Mouse (Mus musculus): ENCODE data around the gene H2-Q1. TPM values are rescaled to one million over a fixed set of nuclear protein-coding genes. Genes with fewer than 3 reads are reported as not detected.
"Not testable (repeated sequence)": the region's sequence is repeated elsewhere in the genome, so short reads cannot be mapped to it uniquely, and the experiment has no call there.

Gene H2-Q1
- 0.48 TPM in 1 of 2 replicates, not detected in the other for polyA plus RNA-seq (2014; fragmentation: Nextera tagmentation; extraction: Ambion mirVana)

DNA sequence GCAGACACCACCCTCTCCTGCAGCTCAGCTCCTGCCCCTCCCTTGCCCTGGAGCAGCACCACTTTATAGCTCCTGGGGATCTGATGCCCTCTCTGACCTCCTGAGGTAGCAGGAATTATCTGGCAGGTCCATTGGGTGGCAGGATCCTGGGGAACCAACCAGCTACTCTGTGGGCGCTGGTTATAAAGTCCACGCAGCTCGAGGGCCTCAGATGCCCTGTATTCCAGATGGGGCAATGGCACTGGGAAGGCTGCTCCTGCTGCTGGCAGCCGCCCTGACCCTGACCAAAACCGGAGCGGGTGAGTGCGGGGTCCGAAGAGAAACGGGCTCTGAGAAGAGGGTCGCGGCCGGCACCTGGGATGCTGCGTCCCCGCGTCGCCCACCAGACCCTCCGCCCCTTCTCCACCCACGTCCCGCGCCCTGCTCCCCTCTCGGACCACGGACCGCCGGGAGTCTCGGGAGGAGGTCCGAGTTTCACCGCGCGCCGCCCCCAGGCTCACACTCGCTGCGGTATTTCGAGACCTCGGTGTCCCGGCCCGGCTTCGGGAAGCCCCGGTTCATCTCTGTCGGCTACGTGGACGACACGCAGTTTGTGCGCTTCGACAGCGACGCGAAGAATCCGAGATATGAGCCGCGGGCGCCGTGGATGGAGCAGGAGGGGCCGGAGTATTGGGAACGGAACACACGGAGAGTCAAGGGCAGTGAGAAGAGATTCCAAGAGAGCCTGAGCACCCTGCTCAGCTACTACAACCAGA lies at the start of gene H2-Q1:
H2-Q1 (plus strand) TSS at position 79 of the 755 bp plus-strand sequence.
- Histone ChIP-seq H3K9me3 (ENCODE audit: control insufficient read depth, low read length) (no peaks in the 10 kb centered on the region), H3K27me3 (ENCODE audit: control insufficient read depth, insufficient read depth, low read length) (peaks cover 15% of the 10 kb centered on the region), H3K36me3 (ENCODE audit: control insufficient read depth, insufficient read depth, low read length) (no peaks in the 10 kb centered on the region), H3K9ac (replicated peaks; ENCODE audit: low read depth, low read length) (peak within 1 kb of the TSS; percentile 41; the same call in 1 of the 2 replicates), H3K4me2 (ENCODE audit: low read depth, low read length) (peak within 1 kb of the TSS; percentile 49), H3K4me1 (ENCODE audit: control insufficient read depth, insufficient read depth, low read length) (no peaks in the 10 kb centered on the region), H3K4me3 (ENCODE audit: low read depth, low read length) (peak within 1 kb of the TSS; percentile 28), H3K27ac (ENCODE audit: low read depth, low read length) (no peak within 1 kb of the TSS)
- under 1% methylated on average over 55 of the region's 55 CpGs for WGBS
- no peak for ATAC-seq (ENCODE audit: low read depth)

DNA sequence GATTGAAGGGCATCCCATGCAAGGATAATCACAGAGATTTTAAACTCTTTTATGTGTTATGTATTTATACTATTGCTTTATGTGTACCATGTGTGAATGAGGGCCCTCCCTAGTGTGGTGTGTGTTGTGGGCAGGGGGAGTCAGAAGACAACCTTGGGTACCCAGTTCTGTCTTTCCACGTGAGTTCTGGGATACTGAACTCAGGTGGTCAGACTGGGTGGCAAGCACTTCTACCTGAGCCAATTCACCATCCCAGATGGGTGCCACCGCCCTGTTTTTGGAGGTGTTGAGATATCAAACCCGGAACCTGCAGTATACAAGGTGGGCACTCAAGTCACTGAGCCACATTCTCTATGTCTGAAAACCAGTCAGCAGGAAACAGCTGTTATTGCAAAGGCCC lies 48.0 kb upstream of the H2-Q1 start:
- no peaks in the 10 kb centered on the region for H3K36me3 ChIP-seq (ENCODE audit: control insufficient read depth, insufficient read depth, low read length)
- no peak overlapping the region for H3K4me2 ChIP-seq (ENCODE audit: low read depth, low read length)
- no peaks in the 10 kb centered on the region for H3K9me3 ChIP-seq (ENCODE audit: control insufficient read depth, low read length)
- H3K4me1 ChIP-seq (ENCODE audit: control insufficient read depth, insufficient read depth, low read length): no peaks in the 10 kb centered on the region
- H3K27me3 ChIP-seq (ENCODE audit: control insufficient read depth, insufficient read depth, low read length): no peaks in the 10 kb centered on the region
- WGBS: 80% methylated on average over 3 of the region's 3 CpGs
- no peak overlapping the region for H3K4me3 ChIP-seq (ENCODE audit: low read depth, low read length)
- ATAC-seq (ENCODE audit: low read depth): no peak
- no peak overlapping the region for H3K27ac ChIP-seq (ENCODE audit: low read depth, low read length)
- no peak overlapping the region for H3K9ac ChIP-seq (replicated peaks; ENCODE audit: low read depth, low read length)

DNA sequence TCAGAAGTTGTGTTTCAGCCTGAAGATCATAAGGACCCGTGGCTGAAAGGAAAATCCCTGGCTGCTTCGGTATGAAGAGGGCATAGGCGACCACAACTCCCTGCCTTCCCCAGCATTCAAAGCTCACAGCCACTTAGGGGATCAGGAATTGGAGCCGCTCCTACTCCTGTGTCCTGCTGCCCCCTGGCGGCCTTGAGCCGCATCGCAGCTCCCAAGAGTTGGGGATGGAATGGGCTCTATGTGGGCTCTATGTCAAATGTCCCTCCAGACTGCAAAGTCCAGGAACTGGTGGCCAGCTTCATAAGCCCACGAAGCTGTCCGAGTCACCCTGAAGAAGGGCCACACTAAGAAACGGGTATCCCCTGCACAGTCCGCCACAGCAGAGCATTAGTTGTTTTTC lies 45.4 kb upstream of the H2-Q1 start:
- WGBS: 7% methylated on average over 11 of the region's 11 CpGs
- no peak overlapping the region for H3K4me3 ChIP-seq (ENCODE audit: low read depth, low read length)
- H3K9ac ChIP-seq (replicated peaks; ENCODE audit: low read depth, low read length): no peak overlapping the region

DNA sequence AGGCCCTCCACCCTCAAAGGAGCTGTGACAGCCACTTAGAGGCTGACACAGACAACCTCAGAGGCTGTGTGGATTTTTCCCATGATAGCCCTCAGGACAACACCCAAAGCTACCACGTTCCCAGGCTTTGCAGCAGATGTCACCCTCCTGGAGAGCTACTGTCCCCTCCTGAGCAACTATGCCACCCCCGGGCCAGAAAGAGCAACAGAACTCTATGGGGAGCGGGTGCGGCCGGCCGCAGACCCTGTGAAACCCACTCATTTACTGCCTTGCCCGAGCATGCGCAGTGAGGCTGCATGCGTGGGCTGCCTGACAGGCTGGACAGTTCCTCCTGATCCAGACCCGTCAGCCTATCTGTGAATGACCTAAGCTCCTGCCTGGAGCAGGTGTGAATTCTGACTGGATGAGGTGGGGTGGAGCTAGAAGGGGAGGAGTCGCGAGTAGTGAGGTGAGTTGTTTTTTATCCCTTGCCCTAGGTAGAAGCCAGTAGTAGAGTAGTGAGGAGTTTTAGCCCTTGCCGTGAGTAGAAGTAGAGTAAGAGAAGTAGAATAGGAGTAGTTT lies 43.8 kb upstream of the H2-Q1 start:
- H3K9me3 ChIP-seq (ENCODE audit: control insufficient read depth, low read length): no peaks in the 10 kb centered on the region
- no peak overlapping the region for H3K27ac ChIP-seq (ENCODE audit: low read depth, low read length)
- no peak overlapping the region; the same call in 1 of the 2 replicates for H3K9ac ChIP-seq (replicated peaks; ENCODE audit: low read depth, low read length)
- no peaks in the 10 kb centered on the region for H3K27me3 ChIP-seq (ENCODE audit: control insufficient read depth, insufficient read depth, low read length)
- H3K4me1 ChIP-seq (ENCODE audit: control insufficient read depth, insufficient read depth, low read length): no peaks in the 10 kb centered on the region
- H3K4me3 ChIP-seq (ENCODE audit: low read depth, low read length): no peak overlapping the region
- H3K36me3 ChIP-seq (ENCODE audit: control insufficient read depth, insufficient read depth, low read length): no peaks in the 10 kb centered on the region
- 22% methylated on average over 13 of the region's 13 CpGs for WGBS
- peak overlapping the region; percentile 29; the same call in 1 of the 2 replicates for H3K4me2 ChIP-seq (ENCODE audit: low read depth, low read length)
- no peak for ATAC-seq (ENCODE audit: low read depth)

More for the DNA sequence above, 45.4 kb upstream of the H2-Q1 start:
- Histone ChIP-seq H3K4me1 (ENCODE audit: control insufficient read depth, insufficient read depth, low read length) (no peaks in the 10 kb centered on the region), H3K27ac (ENCODE audit: low read depth, low read length) (no peak overlapping the region), H3K4me2 (ENCODE audit: low read depth, low read length) (no peak overlapping the region), H3K36me3 (ENCODE audit: control insufficient read depth, insufficient read depth, low read length) (no peaks in the 10 kb centered on the region), H3K27me3 (ENCODE audit: control insufficient read depth, insufficient read depth, low read length) (no peaks in the 10 kb centered on the region), H3K9me3 (ENCODE audit: control insufficient read depth, low read length) (no peaks in the 10 kb centered on the region)
- peak; percentile 68; the same call in 1 of the 2 replicates for ATAC-seq (ENCODE audit: low read depth)

DNA sequence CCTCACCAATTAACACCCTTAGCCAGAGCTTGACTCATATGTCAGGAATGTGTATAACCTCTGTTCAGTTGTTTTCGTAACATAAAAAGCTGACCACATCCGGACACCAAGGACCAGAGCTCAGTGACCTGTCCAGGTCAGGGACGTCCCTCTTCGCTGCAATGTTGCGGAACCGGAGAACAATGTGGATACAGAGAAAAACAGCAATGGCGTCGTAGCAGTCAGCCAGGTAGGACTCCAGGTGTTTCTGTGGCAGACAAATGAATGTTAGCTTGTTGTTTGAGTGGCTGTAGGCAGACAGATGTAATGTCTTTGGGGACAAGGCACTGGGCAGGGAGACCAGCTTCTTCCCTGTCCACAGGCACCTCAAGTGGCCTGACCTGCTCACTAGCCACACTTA lies 42.2 kb upstream of the H2-Q1 start:
- ATAC-seq (ENCODE audit: low read depth): no peak
- 91% methylated on average over 8 of the region's 8 CpGs for WGBS
- H3K27ac ChIP-seq (ENCODE audit: low read depth, low read length): no peak overlapping the region
- no peak overlapping the region for H3K9ac ChIP-seq (replicated peaks; ENCODE audit: low read depth, low read length)
- H3K36me3 ChIP-seq (ENCODE audit: control insufficient read depth, insufficient read depth, low read length): no peaks in the 10 kb centered on the region
- no peaks in the 10 kb centered on the region for H3K9me3 ChIP-seq (ENCODE audit: control insufficient read depth, low read length)
- H3K4me3 ChIP-seq (ENCODE audit: low read depth, low read length): no peak overlapping the region
- no peaks in the 10 kb centered on the region for H3K27me3 ChIP-seq (ENCODE audit: control insufficient read depth, insufficient read depth, low read length)
- H3K4me2 ChIP-seq (ENCODE audit: low read depth, low read length): no peak overlapping the region
- no peaks in the 10 kb centered on the region for H3K4me1 ChIP-seq (ENCODE audit: control insufficient read depth, insufficient read depth, low read length)

DNA sequence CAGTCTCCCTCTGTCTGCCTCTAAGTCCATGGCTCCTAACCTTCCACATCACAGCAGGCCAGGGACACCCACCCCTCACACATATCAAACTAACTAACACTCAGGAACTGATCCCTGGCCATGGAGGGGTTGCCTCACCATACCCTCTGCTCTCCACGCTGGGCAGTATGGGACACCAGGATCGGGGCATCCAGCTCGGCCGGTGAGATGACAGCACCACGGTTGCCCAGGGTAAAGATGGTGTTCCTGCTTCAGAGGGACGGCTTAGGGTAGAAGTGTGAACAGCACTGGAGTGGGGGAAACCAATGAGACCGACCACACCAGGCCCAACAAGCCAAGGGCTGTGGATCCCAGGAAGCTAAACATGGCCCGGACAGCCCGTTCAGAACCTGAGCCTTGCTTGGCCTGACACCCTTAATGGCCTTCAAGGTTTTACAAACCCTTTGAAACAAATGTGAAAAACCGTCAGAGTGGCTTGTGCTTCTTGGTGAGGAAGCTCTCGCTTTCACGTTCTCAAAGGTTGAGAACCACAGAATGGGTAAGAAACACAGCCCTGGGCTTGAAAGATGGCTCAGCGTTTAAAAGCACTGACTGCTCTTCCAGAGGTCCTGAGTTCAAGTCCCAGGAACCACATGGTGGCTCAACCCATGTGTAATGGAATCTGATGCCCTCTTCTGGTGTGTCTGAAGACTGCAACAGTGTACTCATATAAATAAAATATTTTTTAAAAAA lies 41.1 kb upstream of the H2-Q1 start:
- Histone ChIP-seq H3K36me3 (ENCODE audit: control insufficient read depth, insufficient read depth, low read length) (no peaks in the 10 kb centered on the region), H3K4me2 (ENCODE audit: low read depth, low read length) (no peak overlapping the region), H3K27ac (ENCODE audit: low read depth, low read length) (no peak overlapping the region), H3K27me3 (ENCODE audit: control insufficient read depth, insufficient read depth, low read length) (no peaks in the 10 kb centered on the region), H3K4me1 (ENCODE audit: control insufficient read depth, insufficient read depth, low read length) (no peaks in the 10 kb centered on the region), H3K9me3 (ENCODE audit: control insufficient read depth, low read length) (no peaks in the 10 kb centered on the region), H3K9ac (replicated peaks; ENCODE audit: low read depth, low read length) (no peak overlapping the region), H3K4me3 (ENCODE audit: low read depth, low read length) (no peak overlapping the region)
- ATAC-seq (ENCODE audit: low read depth): no peak
- WGBS: 91% methylated on average over 13 of the region's 13 CpGs

DNA sequence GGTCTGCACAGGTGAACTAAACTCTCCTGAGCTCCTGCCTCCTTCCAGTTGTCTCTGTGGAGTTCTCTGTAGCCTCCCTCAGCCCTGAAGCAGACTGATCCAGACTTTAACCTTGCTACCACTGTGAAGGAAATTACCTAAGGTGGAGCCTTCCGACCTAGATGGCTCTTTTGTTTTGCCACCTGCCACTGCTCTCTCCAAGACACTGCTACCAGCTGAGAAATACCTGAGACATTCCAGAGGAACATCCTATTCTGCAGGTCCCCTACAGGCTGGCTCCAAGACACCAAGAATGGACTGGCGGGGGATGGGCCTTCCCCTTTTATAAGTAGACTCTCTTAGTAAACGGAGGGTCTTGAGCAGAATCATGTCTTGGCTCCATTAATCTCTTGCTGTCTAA lies 39.9 kb upstream of the H2-Q1 start:
- Histone ChIP-seq H3K4me2 (ENCODE audit: low read depth, low read length) (no peak overlapping the region), H3K9me3 (ENCODE audit: control insufficient read depth, low read length) (no peaks in the 10 kb centered on the region), H3K4me1 (ENCODE audit: control insufficient read depth, insufficient read depth, low read length) (no peaks in the 10 kb centered on the region), H3K4me3 (ENCODE audit: low read depth, low read length) (no peak overlapping the region), H3K27ac (ENCODE audit: low read depth, low read length) (no peak overlapping the region), H3K36me3 (ENCODE audit: control insufficient read depth, insufficient read depth, low read length) (no peaks in the 10 kb centered on the region), H3K27me3 (ENCODE audit: control insufficient read depth, insufficient read depth, low read length) (no peaks in the 10 kb centered on the region), H3K9ac (replicated peaks; ENCODE audit: low read depth, low read length) (no peak overlapping the region)
- ATAC-seq (ENCODE audit: low read depth): no peak
- WGBS: 69% methylated on average over 3 of the region's 3 CpGs

DNA sequence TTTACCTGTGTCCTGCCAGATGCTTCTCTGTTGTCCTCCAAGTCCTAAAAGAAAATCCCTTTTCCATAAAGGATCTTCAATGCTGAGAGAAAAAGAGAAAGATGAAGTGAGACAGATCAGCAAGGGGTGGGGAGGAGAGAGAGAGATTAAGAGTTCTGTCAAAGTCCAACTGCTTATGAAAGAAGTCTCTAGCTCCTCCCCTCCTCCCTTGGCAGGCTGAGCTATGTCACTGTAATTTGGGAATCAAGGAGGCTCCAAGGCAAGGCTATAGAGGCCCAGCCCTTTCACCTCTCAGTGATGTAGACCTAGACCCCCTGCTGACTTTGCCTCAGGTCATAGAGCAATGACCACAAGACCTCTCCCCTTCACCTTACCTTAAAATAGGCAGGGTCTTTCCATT lies 34.8 kb upstream of the H2-Q1 start:
- Histone ChIP-seq H3K9me3 (ENCODE audit: control insufficient read depth, low read length) (no peaks in the 10 kb centered on the region), H3K9ac (replicated peaks; ENCODE audit: low read depth, low read length) (no peak overlapping the region), H3K36me3 (ENCODE audit: control insufficient read depth, insufficient read depth, low read length) (no peaks in the 10 kb centered on the region), H3K4me3 (ENCODE audit: low read depth, low read length) (no peak overlapping the region), H3K4me2 (ENCODE audit: low read depth, low read length) (no peak overlapping the region), H3K4me1 (ENCODE audit: control insufficient read depth, insufficient read depth, low read length) (no peaks in the 10 kb centered on the region), H3K27me3 (ENCODE audit: control insufficient read depth, insufficient read depth, low read length) (no peaks in the 10 kb centered on the region), H3K27ac (ENCODE audit: low read depth, low read length) (no peak overlapping the region)
- ATAC-seq (ENCODE audit: low read depth): no peak

DNA sequence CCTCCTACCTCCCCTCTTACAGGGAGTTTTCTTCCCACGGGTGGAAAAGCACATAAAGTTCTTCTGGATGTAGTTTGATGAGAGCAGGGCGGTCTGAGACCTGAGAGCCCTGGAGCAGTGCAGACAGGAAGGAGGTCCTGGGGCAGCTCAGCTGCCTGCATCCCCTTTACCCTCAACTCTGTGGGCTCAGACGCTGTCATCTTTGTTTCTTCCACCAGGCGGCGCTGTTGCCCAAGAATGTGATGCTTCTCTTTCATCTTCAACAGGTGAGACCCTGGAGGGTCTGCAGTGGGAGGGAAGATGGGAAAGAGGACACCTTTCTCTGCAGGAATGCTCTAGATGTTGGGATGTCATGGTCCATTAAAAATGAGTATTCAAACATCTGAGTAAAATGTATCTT lies 24.4 kb upstream of the H2-Q1 start:
- 2% methylated on average over 5 of the region's 5 CpGs for WGBS
- H3K4me3 ChIP-seq (ENCODE audit: low read depth, low read length); H3K4me1 ChIP-seq (ENCODE audit: control insufficient read depth, insufficient read depth, low read length); H3K36me3 ChIP-seq (ENCODE audit: control insufficient read depth, insufficient read depth, low read length); H3K4me2 ChIP-seq (ENCODE audit: low read depth, low read length); H3K27me3 ChIP-seq (ENCODE audit: control insufficient read depth, insufficient read depth, low read length); H3K27ac ChIP-seq (ENCODE audit: low read depth, low read length); H3K9me3 ChIP-seq (ENCODE audit: control insufficient read depth, low read length); ATAC-seq (ENCODE audit: low read depth); H3K9ac ChIP-seq (replicated peaks; ENCODE audit: low read depth, low read length): not testable (repeated sequence)
